Mouse (Mus musculus) C2C12 (cell line): ENCODE measurements at regions not wholly inside any gene's neighbourhood (a gene's known extent, or its start where the extent isn't known, plus 50 kb on each side); places are given as distances from the start of the nearest gene placed in this dataset.

ENCODE experiments used
- H3K27me3 ChIP-seq: one replicate; pipeline ENCODE4 v1.6.1; 2011; ENCODE audit not compliant: control insufficient read depth, insufficient read depth, insufficient read length
- H3K36me3 ChIP-seq: one replicate; pipeline ENCODE4 v1.6.1; 2011; ENCODE audit not compliant: control insufficient read depth, insufficient read depth
- H3K4me3 ChIP-seq: one replicate; pipeline ENCODE4 v1.5.1; 2011; ENCODE audit warnings: mild to moderate bottlenecking, control low read depth; ENCODE audit not compliant: poor library complexity, insufficient read depth, severe bottlenecking
- H3K79me2 ChIP-seq: one replicate; pipeline ENCODE4 v1.6.1; 2011; ENCODE audit not compliant: control insufficient read depth, insufficient read depth
- H3K79me3 ChIP-seq: one replicate; pipeline ENCODE4 v1.6.1; 2011; ENCODE audit warnings: low read depth, control low read depth
- H3ac ChIP-seq: one replicate; pipeline ENCODE3; 2011; ENCODE audit warnings: low read depth; ENCODE audit not compliant: control insufficient read depth, insufficient read length
- CEBPB ChIP-seq: IDR thresholded peaks from one replicate; pipeline ENCODE4 v1.6.1; 2011; ENCODE audit warnings: low read depth, mild to moderate bottlenecking, control low read depth, moderate library complexity
- CTCF ChIP-seq: IDR thresholded peaks from one replicate; pipeline ENCODE4 v1.5.1; 2011; ENCODE audit not compliant: control insufficient read depth, insufficient read depth, insufficient read length
- FOSL1 ChIP-seq: IDR thresholded peaks from one replicate; pipeline ENCODE4 v1.8.0; 2011; ENCODE audit warnings: mild to moderate bottlenecking, low read length; ENCODE audit not compliant: poor library complexity, insufficient read depth, severe bottlenecking
- MAX ChIP-seq: IDR thresholded peaks from one replicate; pipeline ENCODE4 v1.6.1; 2011; ENCODE audit warnings: mild to moderate bottlenecking, control low read depth
- MYOD1 ChIP-seq: IDR thresholded peaks from one replicate; pipeline ENCODE4 v1.6.1; 2011; ENCODE audit warnings: low read depth; ENCODE audit not compliant: control insufficient read depth, insufficient read length
- MYOG ChIP-seq: IDR thresholded peaks from one replicate; pipeline ENCODE4 v1.6.1; 2011; ENCODE audit not compliant: control insufficient read depth, insufficient read length; ENCODE audit errors: extremely low read depth
- USF1 ChIP-seq: IDR thresholded peaks from one replicate; pipeline ENCODE4 v1.6.1; 2011; ENCODE audit warnings: low read depth, mild to moderate bottlenecking, control low read depth, moderate library complexity

DNA sequence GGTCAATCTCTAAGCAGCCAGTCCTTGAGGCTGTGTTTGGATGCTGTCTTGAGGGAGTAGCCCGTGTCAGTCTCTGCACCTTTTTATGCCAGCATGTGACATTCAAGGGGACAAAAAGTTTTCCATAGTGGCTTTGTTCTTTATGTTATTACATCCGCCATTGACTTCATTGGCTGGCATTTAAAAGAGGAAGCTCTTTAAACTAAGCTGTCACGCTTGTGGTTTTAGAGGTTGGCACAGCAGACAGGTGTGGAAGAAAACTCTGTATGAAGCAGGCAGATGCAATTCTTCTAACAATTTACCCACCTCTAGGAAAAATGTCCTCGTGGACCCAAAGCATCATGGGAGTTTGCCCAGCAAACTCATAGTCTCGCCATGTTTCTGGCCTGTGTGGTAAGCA lies 297.5 kb upstream of the Gadl1 start:
- Histone ChIP-seq H3K79me3 (no peaks in the 10 kb centered on the region), H3K4me3 (no peak overlapping the region), H3ac (no peak overlapping the region), H3K36me3 (no peaks in the 10 kb centered on the region), H3K79me2 (no peaks in the 10 kb centered on the region), H3K27me3 (no peaks in the 10 kb centered on the region)
- TF ChIP-seq MYOG (no peak), CEBPB (no peak), USF1 (no peak), MYOD1 (no peak), FOSL1 (no peak), CTCF (no peak), MAX (no peak)

DNA sequence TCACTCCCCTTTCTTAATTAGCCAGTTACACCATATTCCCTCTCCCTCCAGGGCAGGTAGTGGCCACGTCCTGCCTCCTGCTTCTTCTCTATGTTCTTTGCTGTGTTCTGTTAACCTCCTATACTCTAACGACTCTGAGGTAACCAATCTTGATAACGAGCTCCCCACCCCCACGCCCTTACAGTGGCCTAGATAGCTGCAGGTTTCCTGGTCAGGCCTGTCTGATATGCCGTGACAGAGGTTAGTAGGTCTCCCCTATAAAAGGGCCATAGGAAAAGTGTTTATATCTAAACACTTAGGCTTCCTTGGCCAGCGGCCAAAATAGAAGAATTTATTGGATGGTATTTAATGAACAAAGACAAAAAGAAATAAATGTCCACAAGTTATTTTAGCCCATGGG lies 296.3 kb upstream of the Gadl1 start:
- Histone ChIP-seq H3K27me3 (no peaks in the 10 kb centered on the region), H3K79me3 (no peaks in the 10 kb centered on the region), H3K4me3 (no peak overlapping the region), H3ac (no peak overlapping the region), H3K79me2 (no peaks in the 10 kb centered on the region), H3K36me3 (no peaks in the 10 kb centered on the region)
- TF ChIP-seq MAX (no peak), CTCF (no peak), MYOD1 (no peak), MYOG (no peak), FOSL1 (no peak), CEBPB (no peak), USF1 (no peak)

DNA sequence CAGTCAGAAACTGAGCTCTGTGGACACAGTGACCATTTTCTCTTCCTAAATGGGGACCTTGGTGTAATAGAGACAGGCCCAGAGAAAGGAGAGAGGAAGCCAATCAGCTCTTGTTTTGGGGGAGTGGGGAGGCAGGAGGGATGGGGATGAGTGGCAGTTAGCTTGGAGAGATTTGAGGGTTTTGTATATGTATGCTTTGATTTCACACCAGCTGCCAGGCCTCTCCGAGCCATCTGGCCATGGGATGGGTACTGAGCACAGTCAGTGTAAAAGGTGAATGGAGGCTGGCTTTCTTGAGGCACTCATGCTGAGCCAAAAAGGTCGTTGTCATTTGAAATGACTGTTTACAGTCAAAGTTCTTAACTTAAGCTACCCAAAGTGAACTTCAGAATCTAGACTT lies 295.2 kb upstream of the Gadl1 start:
- TF ChIP-seq FOSL1, result no peak
- no peak for TF ChIP-seq CEBPB
- TF ChIP-seq MYOG, result no peak
- no peak for TF ChIP-seq CTCF
- TF ChIP-seq MAX, result no peak
- no peak for TF ChIP-seq MYOD1
- no peak for TF ChIP-seq USF1
- H3K36me3 ChIP-seq, result no peaks in the 10 kb centered on the region
- no peak overlapping the region for H3ac ChIP-seq
- H3K4me3 ChIP-seq, result no peak overlapping the region
- H3K79me3 ChIP-seq, result no peaks in the 10 kb centered on the region
- no peaks in the 10 kb centered on the region for H3K27me3 ChIP-seq
- H3K79me2 ChIP-seq, result no peaks in the 10 kb centered on the region

- TF ChIP-seq MAX (no peak), MYOG (no peak), FOSL1 (no peak), CTCF (no peak), CEBPB (no peak), MYOD1 (no peak), USF1 (no peak)
- no peak overlapping the region for H3ac ChIP-seq
- no peaks in the 10 kb centered on the region for H3K36me3 ChIP-seq
- H3K79me2 ChIP-seq, result no peaks in the 10 kb centered on the region
- no peaks in the 10 kb centered on the region for H3K27me3 ChIP-seq
- H3K4me3 ChIP-seq, result no peak overlapping the region
- no peaks in the 10 kb centered on the region for H3K79me3 ChIP-seq
Measured at GRCm38 (mm10) chr9:115617909-115618308, 291.3 kb upstream of the Gadl1 start.

DNA sequence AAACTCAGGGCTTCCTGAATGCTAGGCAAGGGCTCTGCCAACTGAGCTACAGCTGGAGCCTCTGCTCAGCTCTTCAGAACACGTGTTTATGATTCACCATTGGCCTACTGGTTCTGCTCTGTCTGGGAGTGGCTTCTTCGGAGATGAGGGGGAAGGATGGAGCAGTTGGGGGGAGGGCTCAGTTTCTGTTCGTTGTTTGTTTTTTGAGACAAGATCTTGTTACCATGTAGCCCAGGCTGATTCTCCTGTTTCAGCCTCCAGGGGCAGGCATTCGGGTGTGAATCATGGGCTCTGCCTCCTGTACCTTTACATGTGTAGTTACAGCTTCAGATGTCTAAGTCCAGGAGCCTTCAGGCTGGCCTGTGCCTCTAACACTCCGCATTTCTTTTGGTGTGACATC lies 285.3 kb upstream of the Gadl1 start:
- TF ChIP-seq MYOG (no peak), MYOD1 (no peak), CTCF (no peak), FOSL1 (no peak), CEBPB (no peak), USF1 (no peak), MAX (no peak)
- Histone ChIP-seq H3ac (no peak overlapping the region), H3K79me3 (no peaks in the 10 kb centered on the region), H3K27me3 (no peaks in the 10 kb centered on the region), H3K36me3 (no peaks in the 10 kb centered on the region), H3K79me2 (no peaks in the 10 kb centered on the region), H3K4me3 (no peak overlapping the region)

DNA sequence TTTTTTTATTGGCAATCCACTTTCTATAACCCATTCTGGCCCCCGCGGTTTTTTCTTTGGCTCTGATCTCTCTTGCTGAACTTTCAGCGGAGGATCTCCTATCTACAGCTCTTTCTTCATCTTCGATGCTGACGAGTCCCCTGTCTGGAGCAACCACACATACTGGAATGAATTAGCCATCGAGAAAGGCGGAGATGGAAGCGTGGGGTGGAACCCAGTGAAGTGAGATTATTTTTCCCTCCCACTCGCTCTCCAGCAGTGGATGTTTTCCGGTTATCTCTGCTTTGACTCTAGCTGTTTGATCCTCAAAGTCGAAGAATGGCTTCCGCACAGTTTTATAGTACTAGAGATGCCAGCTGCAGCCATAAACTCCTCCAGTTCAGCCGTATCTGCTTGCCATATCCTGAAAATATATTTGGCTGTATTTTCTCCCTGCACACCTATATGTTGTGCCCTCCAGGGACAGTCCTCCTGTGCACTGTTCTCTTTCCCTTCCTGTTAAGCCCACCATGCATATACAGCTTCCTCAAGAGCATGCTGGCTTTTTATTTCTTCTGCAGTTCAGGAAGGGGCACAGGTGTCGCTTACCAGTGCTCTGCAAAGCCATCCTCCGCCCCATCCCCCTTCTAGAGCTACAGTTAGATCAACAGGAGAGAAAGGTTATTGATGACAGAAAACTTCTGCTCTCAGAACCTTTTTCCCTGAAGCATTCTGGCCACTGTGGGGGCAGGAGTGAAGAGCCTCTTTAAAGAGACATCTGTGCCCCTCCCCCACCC lies 284.3 kb upstream of the Gadl1 start:
- Histone ChIP-seq H3K36me3 (no peaks in the 10 kb centered on the region), H3ac (no peak overlapping the region), H3K79me2 (no peaks in the 10 kb centered on the region), H3K27me3 (no peaks in the 10 kb centered on the region), H3K4me3 (no peak overlapping the region), H3K79me3 (no peaks in the 10 kb centered on the region)
- TF ChIP-seq CEBPB (no peak), FOSL1 (no peak), CTCF (no peak), MYOG (no peak), USF1 (no peak), MAX (no peak), MYOD1 (no peak)
